Mouse (Mus musculus) neural tube, embryonic 11.5 days (tissue): Measurements from ENCODE around the gene Stac2. TPM values are rescaled to one million over a fixed set of nuclear protein-coding genes. Genes with fewer than 3 reads are reported as not detected.
A peak's percentile ranks its signal among the peaks of the same experiment; 100 is the strongest.

Source experiments
- ATAC-seq: fragments of 200-750 bp; cut with Nextera tagmentation; 2 replicates; pipeline ENCODE4 v1.8.0; 2017; ENCODE audit warnings: moderate number of reproducible peaks, mild to moderate bottlenecking, moderate TSS enrichment, moderate library complexity; ENCODE audit not compliant: insufficient read depth, low FRiP score, low TSS enrichment
- DNase-seq: peaks from one replicate; pipeline ENCODE4 v3.0.0-alpha.2; 2015; ENCODE audit warnings: low spot score
- H3K27ac ChIP-seq: fragments of 300-500 bp; sonication (generic); 2 replicates; pipeline ENCODE4 v1.5.1; 2014; ENCODE audit warnings: low read depth, mild to moderate bottlenecking, low read length
- H3K27me3 ChIP-seq: fragments of 300-500 bp; sonication (generic); 2 replicates; pipeline ENCODE4 v1.6.1; 2014; ENCODE audit warnings: mild to moderate bottlenecking, low read length, mixed read lengths; ENCODE audit not compliant: control insufficient read depth, insufficient read depth
- H3K36me3 ChIP-seq: fragments of 300-500 bp; sonication (generic); 2 replicates; pipeline ENCODE4 v1.6.1; 2014; ENCODE audit warnings: mild to moderate bottlenecking, low read length, moderate library complexity, mixed read lengths; ENCODE audit not compliant: control insufficient read depth, insufficient read depth
- H3K4me1 ChIP-seq: fragments of 300-500 bp; sonication (generic); 2 replicates; pipeline ENCODE4 v1.6.1; 2014; ENCODE audit warnings: low read length, mixed read lengths; ENCODE audit not compliant: control insufficient read depth, insufficient read depth
- H3K4me2 ChIP-seq: fragments of 300-500 bp; sonication (generic); 2 replicates; pipeline ENCODE4 v1.6.1; 2014; ENCODE audit warnings: low read depth, mild to moderate bottlenecking, moderate library complexity
- H3K4me3 ChIP-seq: fragments of 300-500 bp; sonication (generic); 2 replicates; pipeline ENCODE4 v1.5.1; 2014; ENCODE audit warnings: low read depth, low read length
- H3K9ac ChIP-seq: fragments of 300-500 bp; sonication (generic); 2 replicates; pipeline ENCODE4 v1.6.1; 2014; ENCODE audit warnings: mild to moderate bottlenecking, low read length
- H3K9me3 ChIP-seq: fragments of 300-500 bp; sonication (generic); 2 replicates; pipeline ENCODE4 v1.6.1; 2016; ENCODE audit warnings: low read length; ENCODE audit not compliant: control insufficient read depth
- WGBS: fragments of 180-500 bp; shearing (Covaris S2); extraction: QIAGEN DNeasy Blood & Tissue Kit; methylation state at CpG from one replicate; pipeline ENCODE4 v1.1.7; 2014; 5-methylcytosine and 5-hydroxymethylcytosine counted together
- microRNA-seq: library from miRNA; unstranded; fragments of <30 nt; microRNA quantifications from one replicate; pipeline ENCODE4, GENCODE M21; 2016
- polyA plus RNA-seq: library from polyadenylated mRNA; unstranded; fragments of >200 nt; fragmentation: Nextera tagmentation; extraction: Ambion mirVana; gene quantifications from 2 replicates; pipeline ENCODE4 v1.2.1, GENCODE M21; 2014

Gene Stac2
- polyA plus RNA-seq, 1 experiment from 2014 or later: 6.6 TPM

GRCm38 (mm10) chr11:97995564-97996288 is 57.5 kb downstream of the Stac2 start, which contains the start of gene Arl5c:
TSS of gene Arl5c (minus strand) at chr11:97996181.
- peak within 1 kb of the TSS; percentile 50 for H3K9ac ChIP-seq
- no peak for ATAC-seq
- H3K4me1 ChIP-seq: no peaks in the 10 kb centered on the region
- peak within 1 kb of the TSS; percentile 38 for H3K4me3 ChIP-seq
- DNase-seq: peak; percentile 56
- H3K4me2 ChIP-seq: peak within 1 kb of the TSS; percentile 85
- H3K27me3 ChIP-seq: no peaks in the 10 kb centered on the region; the same call in 1 of the 2 replicates
- no peak within 1 kb of the TSS for H3K27ac ChIP-seq
- under 1% methylated on average over 26 of the region's 26 CpGs for WGBS
- no peaks in the 10 kb centered on the region for H3K36me3 ChIP-seq
- H3K9me3 ChIP-seq: no peaks in the 10 kb centered on the region

GRCm38 (mm10) chr11:97994539-97995100 is 58.6 kb downstream of the Stac2 start:
- peak overlapping the region; percentile 85 for H3K4me2 ChIP-seq
- H3K9ac ChIP-seq: 0 out of 2 replicates have a peak overlapping the region, but pooled peaks have one; percentile 50
- peak; percentile 41; the same call in 1 of the 2 replicates for ATAC-seq
- H3K4me3 ChIP-seq: peak overlapping the region; percentile 38
- H3K27me3 ChIP-seq: no peaks in the 10 kb centered on the region; the same call in 1 of the 2 replicates
- no peaks in the 10 kb centered on the region for H3K36me3 ChIP-seq
- DNase-seq: peak; percentile 76
- 5% methylated on average over 13 of the region's 13 CpGs for WGBS
- H3K27ac ChIP-seq: no peak overlapping the region
- no peaks in the 10 kb centered on the region for H3K4me1 ChIP-seq
- H3K9me3 ChIP-seq: no peaks in the 10 kb centered on the region

GRCm38 (mm10) chr11:97988530-97989096 is 64.6 kb downstream of the Stac2 start:
- Histone ChIP-seq H3K9ac (peak overlapping the region; percentile 80), H3K4me1 (peaks cover 4% of the 10 kb centered on the region; the same call in 1 of the 2 replicates), H3K27ac (peak overlapping the region; percentile 74), H3K9me3 (no peaks in the 10 kb centered on the region), H3K4me2 (peak overlapping the region; percentile 56), H3K36me3 (no peaks in the 10 kb centered on the region), H3K4me3 (peak overlapping the region; percentile 91), H3K27me3 (peaks cover 30% of the 10 kb centered on the region)
- peak; percentile 90 for DNase-seq
- ATAC-seq: peak; percentile 87
- WGBS: under 1% methylated on average over 26 of the region's 26 CpGs

GRCm38 (mm10) chr11:97987551-97988526 is 65.4 kb downstream of the Stac2 start:
- under 1% methylated on average over 42 of the region's 42 CpGs for WGBS
- H3K9ac ChIP-seq: peak overlapping the region; percentile 80

GRCm38 (mm10) chr11:97986738-97987465 is 66.4 kb downstream of the Stac2 start:
- Histone ChIP-seq H3K36me3 (no peaks in the 10 kb centered on the region), H3K9ac (no peak overlapping the region), H3K27ac (no peak overlapping the region), H3K4me3 (peak overlapping the region; percentile 91), H3K4me1 (peaks cover 4% of the 10 kb centered on the region; the same call in 1 of the 2 replicates), H3K9me3 (no peaks in the 10 kb centered on the region), H3K27me3 (peaks cover 30% of the 10 kb centered on the region), H3K4me2 (peak overlapping the region; percentile 75)
- WGBS: 33% methylated on average over 15 of the region's 17 CpGs
- DNase-seq (no peak), ATAC-seq (no peak)

More at GRCm38 (mm10) chr11:97987551-97988526, 65.4 kb downstream of the Stac2 start:
- H3K4me1 ChIP-seq: peaks cover 4% of the 10 kb centered on the region; the same call in 1 of the 2 replicates
- peak overlapping the region; percentile 74; the same call in 1 of the 2 replicates for H3K27ac ChIP-seq
- H3K4me3 ChIP-seq: peak overlapping the region; percentile 91
- peak overlapping the region; percentile 64 for H3K4me2 ChIP-seq
- H3K36me3 ChIP-seq: no peaks in the 10 kb centered on the region
- DNase-seq (peak; percentile 96), ATAC-seq (peak; percentile 81)
- H3K9me3 ChIP-seq: no peaks in the 10 kb centered on the region
- peaks cover 30% of the 10 kb centered on the region for H3K27me3 ChIP-seq

Small RNA genes within 50 kb of the gene (microRNA-seq; reads per million reads assigned to microRNA genes)
- gene Gm27597: not detected

Other genes starting within 250 kb of the Stac2 start
- 14.1 and 15.0 TPM in 2 replicates for gene B230217C12Rik, start 212.7 kb downstream of the Stac2 start, polyA plus RNA-seq
- gene Fbxo47, start 169.3 kb downstream of the Stac2 start, polyA plus RNA-seq: 0.53 and 0.65 TPM in 2 replicates
- gene Plxdc1, start 67.0 kb downstream of the Stac2 start, polyA plus RNA-seq: 0.24 TPM in 1 of 2 replicates, not detected in the other
- gene Arl5c, start 57.3 kb downstream of the Stac2 start, polyA plus RNA-seq: 10.6 and 14.1 TPM in 2 replicates
- gene Cacnb1, start 30.4 kb downstream of the Stac2 start, polyA plus RNA-seq: 15.2 and 15.8 TPM in 2 replicates
- gene Rpl19, start 26.8 kb downstream of the Stac2 start, polyA plus RNA-seq: 926 and 968 TPM in 2 replicates
- 24.1 and 26.8 TPM in 2 replicates for gene Fbxl20, start 96.9 kb upstream of the Stac2 start, polyA plus RNA-seq
- 74.6 and 75.3 TPM in 2 replicates for gene Med1, start 139.8 kb upstream of the Stac2 start, polyA plus RNA-seq
- gene Cdk12, start 149.6 kb upstream of the Stac2 start, polyA plus RNA-seq: 13.1 TPM in 2 replicates